Mouse (Mus musculus): ENCODE results near the gene Scml4.

Scml4 gene

GRCm38 (mm10) chr10:42997278-42997677 is 137.1 kb downstream of the Scml4 start:
- DNase-seq, result no peak

- DNase-seq, result no peak
Measured at GRCm38 (mm10) chr10:42999324-42999723, 139.2 kb downstream of the Scml4 start.

- DNase-seq, result no peak
Measured at GRCm38 (mm10) chr10:43001433-43001832, 141.3 kb downstream of the Scml4 start.

GRCm38 (mm10) chr10:43002066-43002678 is 142.0 kb downstream of the Scml4 start:
- no peak for DNase-seq

GRCm38 (mm10) chr10:43002721-43003465 is 142.7 kb downstream of the Scml4 start:
- no peak for DNase-seq

- DNase-seq, result no peak
Measured at GRCm38 (mm10) chr10:43003466-43003757, 143.2 kb downstream of the Scml4 start.

- DNase-seq, result no peak
Measured at GRCm38 (mm10) chr10:43004174-43004734, 144.1 kb downstream of the Scml4 start.

GRCm38 (mm10) chr10:43005031-43005430 is 144.9 kb downstream of the Scml4 start:
- DNase-seq, result no peak

- no peak for DNase-seq
Measured at GRCm38 (mm10) chr10:43005677-43006076, 145.5 kb downstream of the Scml4 start.

GRCm38 (mm10) chr10:43006534-43006933 is 146.4 kb downstream of the Scml4 start:
- DNase-seq, result no peak

GRCm38 (mm10) chr10:43008116-43008515 is 147.9 kb downstream of the Scml4 start:
- DNase-seq, result no peak
